Mouse (Mus musculus) kidney, postnatal 14 days (tissue): ENCODE measurements at regions not wholly inside any gene's neighbourhood (a gene's known extent, or its start where the extent isn't known, plus 50 kb on each side); places are given as distances from the start of the nearest gene placed in this dataset.

Experiments
- DNase-seq: peaks from one replicate; pipeline ENCODE4 v3.0.0; 2022; ENCODE audit warnings: mixed read lengths

- DNase-seq = no peak
Measured at GRCm38 (mm10) chr1:177678832-177679231, 50.8 kb upstream of the 1700016C15Rik start.
